Mouse (Mus musculus): ENCODE results near the gene Brs3.

Gene Brs3

GRCm38 (mm10) chrX:57042774-57043173, at the start of gene Brs3:
Brs3 (plus strand) TSS chrX:57043074.
- DNase-seq, result no peak

- no peak for DNase-seq
Measured at GRCm38 (mm10) chrX:57012891-57013290, 30.0 kb upstream of the Brs3 start.

GRCm38 (mm10) chrX:57043869-57044268, 995 bp downstream of the Brs3 start:
- no peak for DNase-seq

DNA sequence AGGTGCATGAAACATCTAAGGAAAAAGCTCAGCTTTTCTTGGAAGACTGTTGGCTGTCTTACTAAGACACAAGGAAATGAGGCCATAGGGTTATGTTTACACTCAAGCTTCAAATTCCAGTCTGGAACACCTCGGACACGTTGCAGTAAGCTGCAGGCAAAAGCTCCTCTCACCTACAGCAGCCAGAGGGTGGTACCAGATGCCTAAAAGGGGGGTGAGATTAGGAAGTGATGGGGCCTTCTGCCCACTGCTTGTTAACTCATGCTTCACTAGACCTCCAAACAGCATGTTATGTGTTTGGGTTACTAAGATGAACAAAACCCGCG, 9.9 kb downstream of the Brs3 start:
- DNase-seq, result no peak

GRCm38 (mm10) chrX:57053174-57053992, 10.5 kb downstream of the Brs3 start, which contains the start of gene Htatsf1:
Htatsf1 (plus strand) TSS chrX:57053583.
- DNase-seq, result peak; percentile 77 to 84

DNA sequence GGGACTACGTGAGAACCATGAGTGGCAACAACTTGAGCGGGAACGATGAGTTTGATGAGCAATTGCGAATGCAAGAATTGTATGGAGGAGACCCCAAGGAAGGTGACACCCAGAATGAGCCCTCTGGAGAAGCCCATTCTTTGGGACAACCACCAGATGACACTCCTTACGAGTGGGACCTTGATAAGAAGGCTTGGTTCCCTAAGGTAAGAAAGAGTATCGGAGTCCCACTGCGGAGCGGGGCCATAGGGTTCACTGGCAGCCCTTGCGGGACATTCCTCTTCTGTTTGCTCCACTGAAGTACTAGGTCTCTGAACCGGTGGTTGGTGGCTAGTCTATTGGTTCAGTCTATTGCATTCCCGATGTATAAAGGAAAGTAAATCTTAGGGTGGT, 11.1 kb downstream of the Brs3 start:
- no peak for DNase-seq

DNA sequence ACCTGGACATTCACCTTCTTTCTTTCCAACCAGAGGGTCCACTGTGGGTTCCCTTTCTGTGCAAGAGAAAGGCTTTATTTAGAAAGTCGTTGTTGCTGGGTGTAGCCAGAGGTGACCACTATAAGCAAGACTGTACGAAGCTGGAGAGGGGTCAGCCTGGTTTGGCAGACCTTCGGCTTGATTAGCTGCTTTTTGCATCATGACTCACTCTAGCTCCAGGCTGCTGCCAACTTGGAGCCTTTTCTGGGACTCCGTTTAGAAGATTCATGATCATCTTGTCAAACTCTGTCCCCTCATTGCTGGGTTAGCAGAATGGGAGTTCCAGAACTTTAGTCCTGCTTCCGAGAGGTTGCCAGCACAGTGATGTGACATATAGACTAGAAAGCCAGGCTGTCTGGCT, 38.6 kb downstream of the Brs3 start:
- DNase-seq, result no peak

DNA sequence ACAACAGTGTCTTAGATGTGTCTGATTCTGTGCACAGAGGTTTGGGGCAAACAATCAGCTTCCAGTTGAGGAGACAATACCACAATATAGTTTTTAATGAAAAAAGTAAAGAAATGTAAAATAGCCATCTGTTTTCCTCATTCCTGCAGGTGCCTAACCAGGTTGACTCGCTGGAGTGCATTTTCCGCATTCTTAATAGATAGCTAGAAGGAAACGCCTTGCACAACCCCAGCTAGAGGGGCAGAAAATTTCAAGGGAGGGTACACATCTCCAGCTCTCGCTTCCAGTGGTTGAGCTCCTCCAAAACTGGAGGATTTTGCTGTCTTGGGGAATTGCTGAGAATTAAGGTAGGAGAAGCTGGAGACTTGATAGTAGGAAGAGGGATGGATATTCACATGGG, 44.9 kb downstream of the Brs3 start, which contains the start of gene Vgll1:
Gene Vgll1 (plus strand): TSS at position 301 of the 400 bp plus-strand sequence.
- DNase-seq, result no peak
